Comparison of ENCODE assay signal across 11 mouse cellular contexts in genomic region chr12:83169495-83170209, GRCm38 (mm10).
DNase-seq lines count a peak whose midpoint lies in the region; ATAC-seq and TF ChIP-seq lines count a peak whose summit lies in the region.
"Had no signal": no experiment of that assay in that cellular context is flagged by ENCODE, and none has a peak within 500 bp of the region (broad histone marks: within the 10 kb centered on the region; RNA-seq: fewer than 3 reads in every experiment).

No protein-coding gene starts in this region.

- WGBS in heart, embryonic 16.5 days, result 22% methylated on average over 12 of the region's 12 CpGs
- 30% methylated on average over 12 of the region's 12 CpGs for whole genome bisulfite sequencing in forebrain, embryonic 16.5 days
- WGBS in neural tube, embryonic 15.5 days, result 28% methylated on average over 12 of the region's 12 CpGs

- peak overlapping the region; percentile 47 for H3K4me2 ChIP-seq in heart, embryonic 16.5 days (ENCODE audit: low read depth, low read length)
- H3K4me2 ChIP-seq in forebrain, embryonic 16.5 days (ENCODE audit: low read length), result no peak overlapping the region
- no peak overlapping the region for H3K4me2 ChIP-seq in neural tube, embryonic 15.5 days
- H3K4me2 ChIP-seq: kidney, embryonic 15.5 days; lung, embryonic 15.5 days had no signal

- no peak for DNase-seq in heart, adult 9 months (ENCODE audit: low spot score in 2 of 2)
- DNase-seq in layer of hippocampus, adult 2 months (ENCODE audit: low spot score in 2 of 2), result peak; percentile 57 to 58
- DNase-seq in thymus, adult 18-20 months, result no peak
- no peak for DNase-seq in adipocyte (ENCODE audit: low spot score)

- H3K4me1 ChIP-seq in heart, embryonic 16.5 days (ENCODE audit: control insufficient read depth, insufficient read depth, low read length), result peaks cover 10% of the 10 kb centered on the region
- H3K4me1 ChIP-seq in forebrain, embryonic 16.5 days (replicated peaks; ENCODE audit: control insufficient read depth, insufficient read depth, low read length), result peaks cover 8% of the 10 kb centered on the region; the same call in 1 of the 2 replicates
- peaks cover 14% of the 10 kb centered on the region for H3K4me1 ChIP-seq in neural tube, embryonic 15.5 days
- H3K4me1 ChIP-seq: lung, embryonic 15.5 days had no signal

- no peak; the same call in none of the 2 replicates for ATAC-seq in heart, embryonic 16.5 days (replicated peaks; ENCODE audit: extremely low read depth, insufficient read depth, low FRiP score)
- ATAC-seq in forebrain, embryonic 16.5 days, result peak; percentile 72
- peak; percentile 73 for ATAC-seq in neural tube, embryonic 15.5 days (ENCODE audit: low FRiP score)
- ATAC-seq in activated CD4-positive, CD25-positive, alpha-beta regulatory T cell, adult 4 months, result no peak

- peak overlapping the region; percentile 36; the same call in 1 of the 2 replicates for H3K9ac ChIP-seq in heart, embryonic 16.5 days (ENCODE audit: low read length)
- H3K9ac ChIP-seq in forebrain, embryonic 16.5 days (replicated peaks; ENCODE audit: low read depth, low read length), result no peak overlapping the region
- no peak overlapping the region for H3K9ac ChIP-seq in neural tube, embryonic 15.5 days (replicated peaks)
- H3K9ac ChIP-seq: kidney, embryonic 15.5 days; lung, embryonic 15.5 days had no signal

- no peaks in the 10 kb centered on the region for H3K27me3 ChIP-seq in heart, embryonic 16.5 days (ENCODE audit: control insufficient read depth, insufficient read depth, low read length)
- H3K27me3 ChIP-seq in forebrain, embryonic 16.5 days (replicated peaks; ENCODE audit: control insufficient read depth, insufficient read depth, low read length), result no peaks in the 10 kb centered on the region
- H3K27me3 ChIP-seq in neural tube, embryonic 15.5 days (replicated peaks), result no peaks in the 10 kb centered on the region
- H3K27me3 ChIP-seq: kidney, embryonic 15.5 days; lung, embryonic 15.5 days had no signal

- H3K27ac ChIP-seq in heart, embryonic 16.5 days (ENCODE audit: low read length), result peak overlapping the region; percentile 75
- peak overlapping the region; percentile 37; the same call in 1 of the 2 replicates for H3K27ac ChIP-seq in forebrain, embryonic 16.5 days (ENCODE audit: low read length)
- H3K27ac ChIP-seq in layer of hippocampus, adult 2 months, result peak overlapping the region; percentile 96
- peak overlapping the region; percentile 61 for H3K27ac ChIP-seq in neural tube, embryonic 15.5 days (replicated peaks)
- H3K27ac ChIP-seq: embryonic facial prominence, embryonic 10.5 days; kidney, embryonic 15.5 days; lung, embryonic 15.5 days had no signal

- 0 out of 2 replicates have a peak, but pooled peaks cover 3% of the 10 kb centered on the region for H3K9me3 ChIP-seq in heart, embryonic 16.5 days (replicated peaks; ENCODE audit: control insufficient read depth, low read length)
- no peaks in the 10 kb centered on the region for H3K9me3 ChIP-seq in forebrain, embryonic 16.5 days (ENCODE audit: control insufficient read depth, low read length)
- no peaks in the 10 kb centered on the region for H3K9me3 ChIP-seq in neural tube, embryonic 15.5 days (replicated peaks)
- H3K9me3 ChIP-seq: embryonic facial prominence, embryonic 10.5 days; kidney, embryonic 15.5 days; lung, embryonic 15.5 days had no signal

- TF ChIP-seq CTCF in layer of hippocampus, adult 2 months (conservative IDR thresholded peaks at IDR 0.05), result no peak

- no peak overlapping the region for H3K4me3 ChIP-seq in heart, embryonic 16.5 days (ENCODE audit: low read length)
- H3K4me3 ChIP-seq in forebrain, embryonic 16.5 days (replicated peaks; ENCODE audit: low read length), result no peak overlapping the region
- H3K4me3 ChIP-seq in layer of hippocampus, adult 2 months, result no peak overlapping the region
- H3K4me3 ChIP-seq in neural tube, embryonic 15.5 days (replicated peaks), result no peak overlapping the region
- H3K4me3 ChIP-seq: embryonic facial prominence, embryonic 10.5 days; kidney, embryonic 15.5 days; lung, embryonic 15.5 days had no signal

- no peaks in the 10 kb centered on the region for H3K36me3 ChIP-seq in heart, embryonic 16.5 days (ENCODE audit: control insufficient read depth, insufficient read depth)
- no peaks in the 10 kb centered on the region for H3K36me3 ChIP-seq in forebrain, embryonic 16.5 days (ENCODE audit: control insufficient read depth, insufficient read depth)
- H3K36me3 ChIP-seq in neural tube, embryonic 15.5 days, result no peaks in the 10 kb centered on the region
- H3K36me3 ChIP-seq: embryonic facial prominence, embryonic 10.5 days; kidney, embryonic 15.5 days; lung, embryonic 15.5 days had no signal

Comparison
In these comparisons a context has a peak if more than half of its experiments do, and no peak if none do; other contexts are left out.
1. ATAC-seq: peak in forebrain, embryonic 16.5 days (single experiment) and neural tube, embryonic 15.5 days (single experiment); none in heart, embryonic 16.5 days (single experiment) and activated CD4-positive, CD25-positive, alpha-beta regulatory T cell, adult 4 months (single experiment).
2. H3K27ac ChIP-seq: peak in every context shown above with its lines; median percentile 96 in layer of hippocampus, adult 2 months; 75 in heart, embryonic 16.5 days; 61 in neural tube, embryonic 15.5 days; 37 in forebrain, embryonic 16.5 days.
3. DNase-seq: peak in layer of hippocampus, adult 2 months (2 of 2); none in heart, adult 9 months (0 of 2), thymus, adult 18-20 months (0 of 2) and adipocyte (single experiment).